Mouse (Mus musculus): ENCODE results near the gene Nemf. TPM values are rescaled to one million over a fixed set of nuclear protein-coding genes. Genes with fewer than 3 reads are reported as not detected.

Gene Nemf
- polyA plus RNA-seq, 1 experiment from 2014 or later, result 69.9 TPM

DNA sequence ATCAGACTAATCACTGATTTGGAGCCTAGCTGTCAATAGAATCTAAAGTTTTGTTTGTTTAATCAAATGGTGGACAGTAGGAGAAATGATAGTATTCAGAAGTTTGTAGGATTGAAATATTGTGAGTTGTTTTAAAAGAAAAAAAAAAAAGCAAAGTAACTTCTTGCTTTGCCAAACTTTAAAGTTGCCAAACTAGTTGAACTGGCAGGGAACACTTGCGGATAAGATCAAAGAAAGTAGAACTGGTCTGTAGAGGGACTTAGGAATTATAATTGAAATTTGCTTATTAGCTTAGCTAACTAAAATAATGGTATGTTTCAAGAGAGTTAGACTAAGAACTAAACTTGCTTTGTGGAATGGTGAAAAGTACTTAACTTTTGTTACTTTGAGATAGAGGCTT is 20.2 kb upstream of the Nemf start:
- Histone ChIP-seq H3K27ac (ENCODE audit: low read depth, low read length) (no peak overlapping the region), H3K9ac (ENCODE audit: low read depth, low read length) (no peak overlapping the region), H3K36me3 (ENCODE audit: control insufficient read depth, insufficient read depth, low read length) (no peaks in the 10 kb centered on the region), H3K9me3 (replicated peaks; ENCODE audit: control insufficient read depth, low read length) (no peaks in the 10 kb centered on the region), H3K4me2 (no peak overlapping the region), H3K4me1 (ENCODE audit: control insufficient read depth, insufficient read depth, low read length) (peaks cover 11% of the 10 kb centered on the region), H3K4me3 (ENCODE audit: low read depth, low read length) (no peak overlapping the region), H3K27me3 (ENCODE audit: control insufficient read depth, insufficient read depth, low read length) (no peaks in the 10 kb centered on the region)
- ATAC-seq (replicated peaks; ENCODE audit: insufficient number of reproducible peaks, low FRiP score, low TSS enrichment), result no peak
- WGBS (ENCODE audit: insufficient replicate concordance), result 96% methylated on average over 1 of the region's 1 CpGs

DNA sequence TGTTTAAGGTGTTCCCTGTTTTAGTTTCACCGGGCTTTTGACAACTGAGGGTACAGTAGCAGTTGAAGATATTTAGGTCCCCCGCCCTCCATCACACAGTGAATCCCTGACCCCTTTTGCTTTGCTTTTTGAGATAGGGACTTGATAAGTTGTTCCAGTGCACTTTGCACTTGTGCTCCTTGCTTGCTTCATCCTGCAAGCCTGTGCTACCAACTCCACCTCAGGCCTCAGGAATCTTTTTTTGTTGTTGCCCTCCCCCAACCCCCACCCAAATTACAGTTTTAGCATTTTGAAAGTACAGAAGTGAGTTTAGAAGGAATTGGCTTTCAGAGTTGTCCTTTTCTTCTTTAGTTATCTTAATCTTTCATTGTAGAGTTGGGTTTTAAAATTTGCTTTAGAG is 19.2 kb upstream of the Nemf start:
- Histone ChIP-seq H3K4me2 (no peak overlapping the region; the same call in 1 of the 2 replicates), H3K4me3 (ENCODE audit: low read depth, low read length) (no peak overlapping the region), H3K27ac (ENCODE audit: low read depth, low read length) (no peak overlapping the region), H3K9me3 (replicated peaks; ENCODE audit: control insufficient read depth, low read length) (no peaks in the 10 kb centered on the region), H3K27me3 (ENCODE audit: control insufficient read depth, insufficient read depth, low read length) (no peaks in the 10 kb centered on the region), H3K4me1 (ENCODE audit: control insufficient read depth, insufficient read depth, low read length) (peaks cover 11% of the 10 kb centered on the region), H3K9ac (ENCODE audit: low read depth, low read length) (no peak overlapping the region), H3K36me3 (ENCODE audit: control insufficient read depth, insufficient read depth, low read length) (no peaks in the 10 kb centered on the region)
- ATAC-seq (replicated peaks; ENCODE audit: insufficient number of reproducible peaks, low FRiP score, low TSS enrichment), result no peak
- 66% methylated on average over 2 of the region's 2 CpGs for WGBS (ENCODE audit: insufficient replicate concordance)

DNA sequence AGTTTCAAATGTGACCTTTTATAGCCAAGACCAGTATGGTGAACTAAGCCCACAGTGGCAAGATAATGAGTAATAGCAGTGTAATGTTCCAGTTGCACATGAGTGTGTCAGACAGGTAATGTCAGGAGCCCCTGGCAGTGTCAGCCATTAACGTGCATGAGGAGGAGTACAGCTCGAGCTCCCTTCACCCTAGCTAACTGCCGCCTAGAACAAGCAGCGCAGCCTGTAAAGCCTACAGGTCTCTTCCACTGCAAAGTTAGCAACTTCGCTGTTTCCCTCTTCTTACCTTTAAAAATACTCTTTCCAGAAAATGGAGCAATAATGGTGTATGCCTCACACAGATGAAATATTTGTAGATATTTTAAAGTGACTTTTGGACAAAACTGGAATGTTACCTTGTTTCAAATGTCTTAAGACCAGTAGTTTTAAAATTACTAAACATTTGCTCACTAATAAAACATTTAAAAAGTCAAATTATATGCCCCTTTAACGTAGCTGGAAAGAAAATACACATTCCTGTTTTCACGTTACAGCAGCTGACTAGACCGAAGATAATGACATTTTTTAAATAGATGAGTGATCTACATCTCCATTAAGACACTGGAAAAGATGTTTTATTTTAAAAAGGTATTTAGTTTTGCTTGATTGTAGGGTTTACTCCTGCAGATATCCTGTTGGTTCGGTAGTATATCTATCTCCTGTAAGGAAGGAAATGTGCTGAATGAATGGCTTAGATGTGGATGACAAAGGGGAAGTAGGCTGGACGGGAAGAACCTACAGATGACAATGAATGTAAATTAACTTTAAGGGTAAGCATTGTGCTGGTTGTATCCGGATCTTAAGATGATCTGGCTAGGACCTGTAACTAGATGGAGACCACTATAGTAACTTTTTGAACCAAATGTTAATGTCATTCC is 17.1 kb upstream of the Nemf start:
- Histone ChIP-seq H3K27ac (ENCODE audit: low read depth, low read length) (no peak overlapping the region), H3K27me3 (ENCODE audit: control insufficient read depth, insufficient read depth, low read length) (no peaks in the 10 kb centered on the region), H3K9ac (ENCODE audit: low read depth, low read length) (peak overlapping the region; percentile 98; the same call in 1 of the 2 replicates), H3K4me1 (ENCODE audit: control insufficient read depth, insufficient read depth, low read length) (peaks cover 11% of the 10 kb centered on the region), H3K4me2 (peak overlapping the region; percentile 87), H3K9me3 (replicated peaks; ENCODE audit: control insufficient read depth, low read length) (no peaks in the 10 kb centered on the region), H3K4me3 (ENCODE audit: low read depth, low read length) (peak overlapping the region; percentile 90), H3K36me3 (ENCODE audit: control insufficient read depth, insufficient read depth, low read length) (no peaks in the 10 kb centered on the region)
- WGBS (ENCODE audit: insufficient replicate concordance), result 39% methylated on average over 11 of the region's 11 CpGs
- ATAC-seq (replicated peaks; ENCODE audit: insufficient number of reproducible peaks, low FRiP score, low TSS enrichment), result no peak

DNA sequence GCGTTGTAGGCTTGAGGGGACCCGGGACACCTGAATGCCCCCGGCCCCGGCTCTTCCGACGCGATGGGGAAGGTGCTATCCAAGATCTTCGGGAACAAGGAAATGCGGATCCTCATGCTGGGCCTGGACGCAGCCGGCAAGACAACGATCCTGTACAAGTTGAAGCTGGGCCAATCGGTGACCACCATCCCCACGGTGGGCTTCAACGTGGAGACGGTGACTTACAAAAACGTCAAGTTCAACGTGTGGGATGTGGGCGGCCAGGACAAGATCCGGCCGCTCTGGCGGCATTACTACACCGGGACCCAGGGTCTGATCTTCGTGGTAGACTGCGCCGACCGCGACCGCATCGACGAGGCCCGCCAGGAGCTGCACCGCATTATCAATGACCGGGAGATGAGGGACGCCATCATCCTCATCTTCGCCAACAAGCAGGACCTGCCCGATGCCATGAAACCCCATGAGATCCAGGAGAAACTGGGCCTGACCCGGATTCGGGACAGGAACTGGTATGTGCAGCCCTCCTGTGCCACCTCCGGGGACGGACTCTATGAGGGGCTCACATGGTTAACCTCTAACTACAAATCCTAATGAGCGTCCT is 15.9 kb upstream of the Nemf start:
- H3K36me3 ChIP-seq (ENCODE audit: control insufficient read depth, insufficient read depth, low read length), result no peaks in the 10 kb centered on the region
- under 1% methylated on average over 42 of the region's 42 CpGs for WGBS (ENCODE audit: insufficient replicate concordance)
- H3K4me3 ChIP-seq (ENCODE audit: low read depth, low read length), result peak overlapping the region; percentile 90
- H3K4me1 ChIP-seq (ENCODE audit: control insufficient read depth, insufficient read depth, low read length), result peaks cover 9% of the 10 kb centered on the region
- no peaks in the 10 kb centered on the region for H3K27me3 ChIP-seq (ENCODE audit: control insufficient read depth, insufficient read depth, low read length)
- peak; percentile 2; the same call in 1 of the 2 replicates for ATAC-seq (replicated peaks; ENCODE audit: insufficient number of reproducible peaks, low FRiP score, low TSS enrichment)
- H3K9me3 ChIP-seq (replicated peaks; ENCODE audit: control insufficient read depth, low read length), result no peaks in the 10 kb centered on the region
- H3K27ac ChIP-seq (ENCODE audit: low read depth, low read length), result peak overlapping the region; percentile 97
- H3K4me2 ChIP-seq, result peak overlapping the region; percentile 87
- H3K9ac ChIP-seq (ENCODE audit: low read depth, low read length), result peak overlapping the region; percentile 98

DNA sequence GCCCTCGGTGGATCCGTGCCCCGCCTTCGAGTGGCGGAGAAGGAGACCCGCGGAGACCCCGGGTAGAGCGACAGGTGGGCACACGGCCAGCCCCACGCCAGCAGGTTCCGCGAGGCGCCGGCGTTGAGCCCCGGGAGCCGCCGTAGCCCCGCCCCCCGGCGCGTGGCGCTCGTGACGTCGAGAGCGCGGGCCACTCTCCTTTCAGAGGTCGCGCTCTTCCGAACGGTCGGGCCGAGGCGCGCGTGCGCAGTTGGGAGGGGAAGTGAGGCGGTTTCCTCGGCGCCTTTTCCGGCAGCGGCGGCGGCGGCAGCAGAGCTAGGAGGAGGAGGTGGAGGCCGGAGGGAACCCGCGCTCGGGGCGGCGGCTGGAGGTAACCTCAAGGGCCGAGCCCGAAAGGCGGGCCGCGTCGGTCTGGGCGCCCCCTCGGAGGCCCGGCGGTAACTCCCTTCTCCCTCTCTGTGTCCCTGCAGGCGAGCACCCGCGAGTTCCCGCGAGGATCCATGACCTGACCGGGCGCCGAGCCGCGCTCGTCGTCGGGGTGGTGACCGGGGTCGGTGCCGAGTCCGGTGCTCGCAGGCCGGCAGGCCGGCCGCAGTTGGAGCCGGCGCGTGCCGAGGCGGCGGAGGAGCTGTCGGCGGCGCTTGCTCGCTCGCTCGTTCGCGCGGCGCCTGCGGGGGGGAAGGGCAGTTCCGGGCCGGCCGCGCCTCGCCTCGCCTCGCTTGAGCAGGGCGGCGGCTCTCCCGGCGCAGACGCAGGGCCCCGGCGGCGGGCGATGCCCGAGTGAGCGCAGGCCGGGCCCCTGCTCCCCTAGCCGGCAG is 15.1 kb upstream of the Nemf start, which contains the start of the genes Arf6 and Gm9887:
TSS of gene Arf6 (plus strand) at position 297 of the 818 bp plus-strand sequence.
TSS of gene Gm9887 (minus strand) at position 605 of the 818 bp plus-strand sequence.
- Histone ChIP-seq H3K4me3 (ENCODE audit: low read depth, low read length) (peak within 1 kb of the TSS; percentile 90), H3K4me1 (ENCODE audit: control insufficient read depth, insufficient read depth, low read length) (peaks cover 9% of the 10 kb centered on the region), H3K36me3 (ENCODE audit: control insufficient read depth, insufficient read depth, low read length) (no peaks in the 10 kb centered on the region), H3K9ac (ENCODE audit: low read depth, low read length) (peak within 1 kb of the TSS; percentile 98), H3K9me3 (replicated peaks; ENCODE audit: control insufficient read depth, low read length) (no peaks in the 10 kb centered on the region), H3K27ac (ENCODE audit: low read depth, low read length) (peak within 1 kb of the TSS; percentile 97), H3K27me3 (ENCODE audit: control insufficient read depth, insufficient read depth, low read length) (no peaks in the 10 kb centered on the region), H3K4me2 (peak within 1 kb of the TSS; percentile 87)
- ATAC-seq (replicated peaks; ENCODE audit: insufficient number of reproducible peaks, low FRiP score, low TSS enrichment), result peak; percentile 95
- under 1% methylated on average over 103 of the region's 121 CpGs for WGBS (ENCODE audit: insufficient replicate concordance)

DNA sequence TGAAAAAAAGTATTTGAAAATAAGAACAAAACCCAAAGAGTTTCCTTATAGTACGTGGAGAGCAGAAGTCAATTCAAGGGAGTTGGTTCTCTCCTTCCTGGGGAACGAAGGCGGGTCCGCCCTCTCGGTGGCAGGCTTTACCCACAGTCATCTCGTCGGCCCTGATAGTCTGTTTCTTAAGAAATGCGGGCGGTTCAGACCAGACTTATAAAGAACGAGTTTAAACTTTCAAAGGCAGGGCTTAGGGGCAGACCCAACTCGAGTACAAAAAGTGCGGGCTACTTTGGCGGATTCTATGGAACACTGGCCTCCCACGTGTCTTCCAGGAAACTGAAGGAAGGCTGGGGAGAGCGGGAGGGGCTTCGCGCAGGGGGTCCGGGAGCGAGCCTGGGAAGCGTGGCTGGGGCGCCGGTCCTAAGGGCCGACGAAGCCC is 14.5 kb upstream of the Nemf start:
- H3K9ac ChIP-seq (ENCODE audit: low read depth, low read length), result peak overlapping the region; percentile 98
- no peaks in the 10 kb centered on the region for H3K36me3 ChIP-seq (ENCODE audit: control insufficient read depth, insufficient read depth, low read length)
- H3K4me3 ChIP-seq (ENCODE audit: low read depth, low read length), result peak overlapping the region; percentile 90
- H3K4me1 ChIP-seq (ENCODE audit: control insufficient read depth, insufficient read depth, low read length), result peaks cover 9% of the 10 kb centered on the region
- no peaks in the 10 kb centered on the region for H3K9me3 ChIP-seq (replicated peaks; ENCODE audit: control insufficient read depth, low read length)
- peak overlapping the region; percentile 97 for H3K27ac ChIP-seq (ENCODE audit: low read depth, low read length)
- peak; percentile 81 for ATAC-seq (replicated peaks; ENCODE audit: insufficient number of reproducible peaks, low FRiP score, low TSS enrichment)
- no peaks in the 10 kb centered on the region for H3K27me3 ChIP-seq (ENCODE audit: control insufficient read depth, insufficient read depth, low read length)
- H3K4me2 ChIP-seq, result peak overlapping the region; percentile 87
- WGBS (ENCODE audit: insufficient replicate concordance), result under 1% methylated on average over 24 of the region's 24 CpGs

DNA sequence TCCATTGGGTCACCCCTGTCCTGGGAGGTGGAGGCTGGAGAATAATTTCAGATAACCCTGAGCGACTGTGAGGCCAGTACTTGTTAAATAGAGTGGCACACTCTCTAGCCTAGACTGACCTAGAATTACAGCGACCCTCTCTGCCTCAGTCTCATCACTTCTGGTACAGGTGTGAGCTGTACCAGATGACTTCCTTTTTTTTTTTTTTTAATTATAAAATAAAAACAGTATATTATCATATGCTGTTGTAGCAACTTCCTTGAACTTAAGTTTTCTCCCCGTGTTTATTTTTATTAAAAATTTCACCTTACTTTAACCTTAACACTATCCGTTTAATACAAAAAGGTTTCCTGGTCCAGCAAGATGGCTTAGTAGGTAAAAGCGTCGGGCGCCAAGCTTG is 14.0 kb upstream of the Nemf start:
- Histone ChIP-seq H3K27me3 (ENCODE audit: control insufficient read depth, insufficient read depth, low read length) (no peaks in the 10 kb centered on the region), H3K4me1 (ENCODE audit: control insufficient read depth, insufficient read depth, low read length) (peaks cover 6% of the 10 kb centered on the region), H3K9me3 (replicated peaks; ENCODE audit: control insufficient read depth, low read length) (no peaks in the 10 kb centered on the region), H3K4me3 (ENCODE audit: low read depth, low read length) (peak overlapping the region; percentile 90), H3K27ac (ENCODE audit: low read depth, low read length) (peak overlapping the region; percentile 97), H3K36me3 (ENCODE audit: control insufficient read depth, insufficient read depth, low read length) (no peaks in the 10 kb centered on the region), H3K9ac (ENCODE audit: low read depth, low read length) (peak overlapping the region; percentile 98), H3K4me2 (peak overlapping the region; percentile 87)
- WGBS (ENCODE audit: insufficient replicate concordance), result 12% methylated on average over 7 of the region's 7 CpGs
- no peak for ATAC-seq (replicated peaks; ENCODE audit: insufficient number of reproducible peaks, low FRiP score, low TSS enrichment)

DNA sequence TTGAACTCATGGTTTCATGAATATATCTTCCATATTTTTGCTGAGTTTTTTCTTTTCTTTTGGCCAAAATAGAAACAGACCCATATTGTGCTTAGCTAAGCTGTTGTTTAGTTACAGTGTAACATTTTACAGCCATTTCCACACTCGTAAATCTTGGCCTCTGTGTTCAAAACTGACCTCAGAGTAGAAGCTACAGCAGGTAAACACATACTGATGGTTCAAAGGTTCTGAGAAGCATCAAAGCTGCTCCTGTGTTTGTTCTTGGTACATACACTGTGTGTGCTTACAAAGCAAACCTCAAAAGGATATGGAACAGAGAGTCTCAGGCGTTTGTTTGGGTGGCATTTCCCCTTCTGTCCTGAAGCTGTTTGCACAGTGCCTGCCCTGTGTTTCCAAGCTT is 10.6 kb upstream of the Nemf start:
- 68% methylated on average over 2 of the region's 2 CpGs for WGBS (ENCODE audit: insufficient replicate concordance)
- no peaks in the 10 kb centered on the region for H3K9me3 ChIP-seq (replicated peaks; ENCODE audit: control insufficient read depth, low read length)
- 0 out of 2 replicates have a peak, but pooled peaks cover 4% of the 10 kb centered on the region for H3K4me1 ChIP-seq (ENCODE audit: control insufficient read depth, insufficient read depth, low read length)
- H3K4me2 ChIP-seq, result no peak overlapping the region
- no peaks in the 10 kb centered on the region for H3K27me3 ChIP-seq (ENCODE audit: control insufficient read depth, insufficient read depth, low read length)
- no peak for ATAC-seq (replicated peaks; ENCODE audit: insufficient number of reproducible peaks, low FRiP score, low TSS enrichment)
- H3K4me3 ChIP-seq (ENCODE audit: low read depth, low read length), result no peak overlapping the region
- no peaks in the 10 kb centered on the region for H3K36me3 ChIP-seq (ENCODE audit: control insufficient read depth, insufficient read depth, low read length)
- H3K27ac ChIP-seq (ENCODE audit: low read depth, low read length), result no peak overlapping the region
- no peak overlapping the region for H3K9ac ChIP-seq (ENCODE audit: low read depth, low read length)

Measured in heart, embryonic 11.5 days (tissue).